Mouse (Mus musculus) midbrain, embryonic 12.5 days (tissue): ENCODE measurements around the gene Kif14. TPM values are rescaled to one million over a fixed set of nuclear protein-coding genes. Genes with fewer than 3 reads are reported as not detected.

Source experiments
- ATAC-seq: fragments of 200-750 bp; cut with Nextera tagmentation; 2 replicates; pipeline ENCODE4 v1.8.0; 2017; ENCODE audit warnings: low read depth, moderate TSS enrichment, moderate library complexity; ENCODE audit not compliant: low FRiP score
- H3K27ac ChIP-seq: fragments of 300-500 bp; sonication (generic); replicated peaks from 2 replicates; pipeline ENCODE4 v1.5.1; 2016; ENCODE audit warnings: mild to moderate bottlenecking
- H3K27me3 ChIP-seq: fragments of 300-500 bp; sonication (generic); 2 replicates; pipeline ENCODE4 v1.6.1; 2016; ENCODE audit warnings: mild to moderate bottlenecking
- H3K36me3 ChIP-seq: fragments of 300-500 bp; sonication (generic); 2 replicates; pipeline ENCODE4 v1.6.1; 2016
- H3K4me1 ChIP-seq: fragments of 300-500 bp; sonication (generic); 2 replicates; pipeline ENCODE4 v1.6.1; 2016
- H3K4me2 ChIP-seq: fragments of 300-500 bp; sonication (generic); replicated peaks from 2 replicates; pipeline ENCODE4 v1.6.1; 2016; ENCODE audit warnings: mild to moderate bottlenecking, moderate library complexity
- H3K4me3 ChIP-seq: fragments of 300-500 bp; sonication (generic); 2 replicates; pipeline ENCODE4 v1.5.1; 2016; ENCODE audit warnings: mild to moderate bottlenecking
- H3K9ac ChIP-seq: fragments of 300-500 bp; sonication (generic); replicated peaks from 2 replicates; pipeline ENCODE4 v1.6.1; 2016; ENCODE audit warnings: mild to moderate bottlenecking, moderate library complexity
- H3K9me3 ChIP-seq: fragments of 300-500 bp; sonication (generic); 2 replicates; pipeline ENCODE4 v1.6.1; 2016; ENCODE audit warnings: mild to moderate bottlenecking
- WGBS: fragments of 180-500 bp; shearing (Covaris S2); methylation state at CpG from one replicate; pipeline ENCODE4 v1.1.7; 2016; 5-methylcytosine and 5-hydroxymethylcytosine counted together
- polyA plus RNA-seq: library from polyadenylated mRNA; unstranded; fragments of >200 nt; fragmentation: Nextera tagmentation; extraction: Ambion mirVana; gene quantifications from 2 replicates; pipeline ENCODE4 v1.2.1, GENCODE M21; 2016

The Kif14 gene
- polyA plus RNA-seq, 1 experiment from 2014 or later, result 6.8 TPM

GRCm38 (mm10) chr1:136577890-136578663 lies 111.9 kb downstream of the Kif14 start:
- H3K4me2 ChIP-seq, result 0 out of 2 replicates have a peak overlapping the region, but pooled peaks have one; percentile 3
- H3K4me3 ChIP-seq, result no peak overlapping the region
- H3K9ac ChIP-seq, result no peak overlapping the region
- WGBS, result 33% methylated on average over 16 of the region's 16 CpGs
- ATAC-seq, result no peak
- no peak overlapping the region for H3K27ac ChIP-seq
- no peaks in the 10 kb centered on the region for H3K27me3 ChIP-seq
- H3K9me3 ChIP-seq, result no peaks in the 10 kb centered on the region
- no peaks in the 10 kb centered on the region for H3K36me3 ChIP-seq
- H3K4me1 ChIP-seq, result no peaks in the 10 kb centered on the region

- no peak overlapping the region for H3K4me3 ChIP-seq
- no peaks in the 10 kb centered on the region for H3K9me3 ChIP-seq
- H3K27me3 ChIP-seq, result no peaks in the 10 kb centered on the region
- 86% methylated on average over 14 of the region's 14 CpGs for WGBS
- H3K9ac ChIP-seq, result no peak overlapping the region
- H3K36me3 ChIP-seq, result no peaks in the 10 kb centered on the region
- peaks cover 1% of the 10 kb centered on the region; the same call in 1 of the 2 replicates for H3K4me1 ChIP-seq
- H3K27ac ChIP-seq, result no peak overlapping the region
- no peak overlapping the region for H3K4me2 ChIP-seq
- no peak for ATAC-seq
Observed at GRCm38 (mm10) chr1:136579360-136579759, 113.2 kb downstream of the Kif14 start.

DNA sequence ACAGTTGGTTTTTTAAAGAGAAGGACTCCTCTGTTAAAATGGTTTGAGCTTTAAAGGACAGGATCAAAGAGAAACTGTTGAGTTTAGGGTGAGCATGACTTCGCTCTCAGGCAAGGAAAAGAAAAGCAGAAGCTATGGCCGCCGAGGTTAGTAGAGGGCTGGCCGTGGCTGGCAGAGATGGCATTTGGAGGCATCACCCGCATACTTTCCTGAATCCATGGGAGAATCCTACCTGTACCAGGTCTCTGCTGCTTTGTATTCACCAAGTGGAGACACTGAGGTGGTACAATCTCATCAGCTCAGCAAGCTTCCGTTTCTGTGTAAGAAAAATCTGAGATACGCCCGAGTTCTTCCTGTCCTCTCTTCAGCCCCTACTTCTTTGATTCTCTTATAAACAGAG lies 114.1 kb downstream of the Kif14 start:
- Histone ChIP-seq H3K9me3 (no peaks in the 10 kb centered on the region), H3K36me3 (no peaks in the 10 kb centered on the region), H3K4me1 (peaks cover 2% of the 10 kb centered on the region; the same call in 1 of the 2 replicates), H3K27ac (no peak overlapping the region), H3K9ac (no peak overlapping the region), H3K4me2 (no peak overlapping the region), H3K4me3 (no peak overlapping the region), H3K27me3 (no peaks in the 10 kb centered on the region)
- ATAC-seq, result no peak
- 90% methylated on average over 8 of the region's 8 CpGs for WGBS

Other genes with a start within 250 kb of the Kif14 start
- gene Inava, start 232.1 kb upstream of the Kif14 start, polyA plus RNA-seq, result 10.9 and 13.9 TPM in 2 replicates
- gene Gpr25, start 205.5 kb upstream of the Kif14 start, polyA plus RNA-seq, result not detected in 2 replicates
- 34.2 and 38.8 TPM in 2 replicates for gene Camsap2, start 120.2 kb upstream of the Kif14 start, polyA plus RNA-seq
- 17.9 and 19.2 TPM in 2 replicates for gene Ddx59, start 51.1 kb upstream of the Kif14 start, polyA plus RNA-seq
- gene Zfp281, start 158.6 kb downstream of the Kif14 start, polyA plus RNA-seq, result 33.9 and 36.5 TPM in 2 replicates